Mouse (Mus musculus) hindlimb bud, embryonic 11.5 days (tissue): ENCODE measurements around the gene Trim11.

Source experiments
- DNase-seq: peaks from one replicate; pipeline ENCODE4 v3.0.0-alpha.2; 2012; ENCODE audit warnings: low read depth, low spot score; ENCODE audit errors: extremely low spot score

The Trim11 gene

DNA sequence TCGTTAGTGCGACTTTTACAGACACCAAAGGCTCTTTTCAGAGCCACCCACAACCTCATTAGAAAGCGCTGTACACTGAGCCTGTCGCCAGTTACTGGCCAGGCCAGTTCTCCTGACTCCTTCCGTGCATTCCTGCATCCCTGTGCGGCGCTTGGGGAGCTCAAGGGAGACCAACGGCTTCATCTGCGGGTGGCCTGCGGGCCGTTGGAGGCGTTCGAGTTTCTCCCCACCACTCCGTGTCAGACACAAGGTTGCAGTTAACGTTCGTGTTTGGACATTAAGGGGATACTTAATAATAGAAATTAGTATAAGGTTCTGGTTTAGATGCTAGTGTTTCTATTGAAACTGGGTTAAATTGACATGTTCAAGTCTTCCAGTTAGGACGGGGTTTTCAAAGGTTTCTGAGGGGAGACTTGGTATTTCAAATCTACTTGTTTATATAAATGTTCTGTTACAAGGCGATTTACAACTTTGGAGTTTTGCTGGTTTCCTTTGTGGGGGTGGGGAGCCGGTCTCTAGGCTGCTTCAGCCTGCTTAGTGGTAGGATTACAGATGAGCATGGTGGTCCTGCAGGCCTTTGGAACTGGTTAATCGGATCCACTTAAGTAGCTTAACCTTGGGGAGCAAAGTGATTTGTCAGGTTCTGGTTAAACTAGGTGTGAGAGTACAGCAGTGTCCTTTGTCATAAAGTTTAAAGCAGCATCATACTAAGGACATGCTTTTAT is 22.6 kb upstream of the Trim11 start:
- DNase-seq = no peak

DNA sequence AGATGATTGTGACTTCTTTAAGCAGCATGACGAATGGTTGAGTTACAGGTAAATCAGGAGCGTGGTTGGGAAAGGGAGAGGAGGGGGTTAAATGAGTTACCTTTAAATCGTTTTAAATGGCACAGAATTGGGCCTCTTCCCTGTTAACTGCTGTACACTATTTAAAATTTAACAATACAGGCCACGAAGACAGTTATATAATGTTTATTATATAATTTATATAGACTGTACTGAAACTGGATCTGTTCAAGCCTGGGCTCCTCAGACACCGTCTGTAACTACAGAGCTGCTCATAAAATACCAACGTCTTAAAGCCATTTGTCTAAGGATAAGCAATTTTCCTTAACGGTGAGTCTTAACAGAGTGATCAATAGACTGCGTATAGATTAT is 22.0 kb upstream of the Trim11 start:
- DNase-seq = no peak

DNA sequence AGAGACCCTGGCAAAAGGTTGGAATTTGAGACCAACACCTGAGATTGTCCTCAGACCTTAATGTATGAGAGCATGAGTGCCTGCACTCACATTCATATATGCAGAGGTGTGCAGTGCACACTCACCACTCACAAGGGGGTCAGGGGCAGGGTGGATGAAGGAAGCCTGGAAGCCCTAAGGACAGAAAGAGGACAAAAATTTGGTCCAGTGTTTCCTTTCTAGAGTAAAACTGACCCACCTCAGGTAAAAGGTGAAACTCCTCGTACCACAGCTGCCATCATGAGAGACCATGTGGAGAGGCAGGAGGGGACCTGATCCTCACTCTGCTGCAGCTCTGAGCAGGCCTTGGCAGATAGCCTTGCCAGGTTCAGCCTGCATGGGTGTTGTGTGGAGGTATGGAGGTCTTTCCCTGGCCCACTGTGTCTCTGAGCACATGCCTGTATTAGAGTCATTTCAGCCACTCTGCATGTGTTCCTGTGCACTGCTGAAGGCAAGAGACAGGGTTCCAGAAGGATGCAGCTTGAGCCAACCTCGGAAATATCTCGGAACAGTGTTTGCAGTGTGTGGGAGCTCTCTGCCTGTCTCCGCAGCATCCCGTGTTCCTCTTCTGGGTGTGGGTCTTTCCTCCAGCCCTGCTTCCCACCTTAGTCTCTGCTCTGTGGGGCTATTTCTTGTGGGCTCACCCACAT is 20.5 kb upstream of the Trim11 start:
- DNase-seq = no peak

DNA sequence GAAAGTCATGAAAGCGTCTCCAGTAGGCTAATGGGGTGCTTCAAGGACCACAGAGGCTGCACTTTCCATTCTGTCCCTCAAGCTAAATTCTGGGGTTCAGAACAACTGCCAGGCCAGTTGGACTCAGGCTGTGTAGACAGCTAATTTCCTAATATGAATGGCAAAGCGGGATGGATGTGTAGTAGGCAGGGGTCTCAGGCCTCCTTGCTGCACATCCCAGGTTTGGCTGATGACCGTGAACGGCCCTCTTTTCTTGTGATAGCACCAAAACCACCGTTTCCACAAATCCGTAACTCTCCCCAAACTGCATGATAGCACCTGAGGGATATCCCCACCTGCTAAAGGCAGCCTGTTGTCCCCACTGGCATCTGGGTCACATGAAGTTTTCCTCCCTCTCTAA is 19.4 kb upstream of the Trim11 start:
- no peak for DNase-seq

DNA sequence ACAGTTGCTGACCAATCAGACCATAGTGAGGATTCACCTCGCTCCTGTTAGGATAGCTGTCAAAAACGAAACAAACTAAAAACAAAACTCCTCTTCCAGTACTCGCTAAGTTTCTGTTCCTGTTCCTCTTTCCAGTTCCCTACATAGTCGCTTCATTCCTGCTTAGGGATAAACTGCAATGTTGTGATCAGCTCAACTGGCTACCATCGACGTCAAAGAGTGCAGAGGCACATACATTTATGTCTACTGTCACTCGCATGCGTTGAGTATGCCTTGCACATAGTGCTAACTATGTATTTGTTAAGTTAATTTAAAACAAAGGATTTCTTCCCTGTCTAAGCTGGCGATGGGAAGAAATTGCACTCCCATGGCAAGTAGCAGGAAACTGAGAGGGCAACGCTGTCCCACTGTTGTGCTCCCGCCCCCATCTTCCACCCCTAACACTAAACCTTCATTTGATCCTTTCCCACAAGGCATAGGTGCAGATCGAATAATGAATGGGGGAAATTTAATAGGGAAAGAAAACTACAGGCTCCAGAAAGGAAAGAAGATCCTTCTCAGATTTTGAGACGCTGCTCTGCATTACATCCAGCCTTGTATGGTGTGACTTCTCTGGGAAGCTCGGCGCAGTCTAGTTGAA is 18.6 kb upstream of the Trim11 start:
- DNase-seq = no peak

DNA sequence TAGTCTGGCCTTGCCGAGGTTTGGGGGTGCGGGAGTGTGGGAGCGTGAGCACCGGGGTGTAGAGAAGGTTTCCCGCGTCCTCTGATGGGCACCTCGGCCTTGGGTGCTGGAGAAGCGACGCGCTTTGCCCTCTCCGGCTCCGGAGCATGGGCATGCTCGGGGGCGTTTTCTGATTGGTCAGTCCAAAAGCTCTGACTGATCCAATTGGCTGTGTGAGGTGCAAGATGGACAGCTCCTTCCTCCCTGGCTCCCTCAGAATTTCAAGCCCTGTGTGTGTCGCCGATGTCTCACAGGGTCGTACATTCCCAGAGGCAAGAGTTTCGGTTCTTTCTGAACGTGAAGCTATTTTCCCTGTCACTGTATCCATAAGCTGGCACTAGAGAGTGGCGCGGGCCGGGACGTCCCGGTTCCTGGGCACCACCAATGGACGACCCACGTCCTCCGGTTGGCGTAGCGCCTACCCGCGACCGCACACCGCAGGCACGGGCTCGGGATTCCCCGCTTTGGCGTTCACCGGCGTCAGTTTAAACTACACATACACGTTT is 17.9 kb upstream of the Trim11 start:
- DNase-seq = no peak

DNA sequence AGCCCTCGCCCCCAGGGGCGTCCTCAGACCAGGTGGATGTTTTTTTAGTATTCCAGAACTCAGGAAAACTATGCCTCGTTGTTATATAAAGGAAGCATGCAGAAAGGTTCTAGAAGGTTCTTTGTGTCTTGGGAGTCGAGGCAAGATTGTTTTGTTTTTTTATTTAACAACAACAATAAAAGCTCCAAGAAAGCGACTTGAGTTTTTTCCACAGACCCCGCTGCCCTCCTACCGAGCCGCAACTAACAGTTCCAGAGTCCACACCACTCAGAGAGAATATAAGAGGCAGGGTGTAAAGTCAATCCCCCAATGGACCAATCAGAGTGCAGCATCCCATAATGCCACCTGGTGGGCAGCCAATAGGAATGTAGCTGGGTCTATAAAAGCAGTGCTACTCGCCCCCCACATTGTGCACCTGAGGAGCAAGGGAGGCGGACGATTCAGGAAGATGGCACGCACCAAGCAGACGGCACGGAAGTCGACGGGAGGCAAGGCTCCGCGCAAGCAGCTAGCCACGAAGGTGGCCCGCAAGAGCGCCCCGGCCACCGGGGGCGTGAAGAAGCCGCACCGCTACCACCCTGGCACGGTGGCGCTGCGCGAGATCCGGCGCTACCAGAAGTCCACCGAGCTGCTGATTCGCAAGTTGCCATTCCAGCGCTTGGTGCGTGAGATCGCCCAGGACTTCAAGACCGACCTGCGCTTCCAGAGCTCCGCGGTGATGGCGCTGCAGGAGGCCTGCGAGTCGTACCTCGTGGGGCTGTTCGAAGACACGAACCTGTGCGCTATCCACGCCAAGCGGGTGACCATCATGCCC is 16.3 kb upstream of the Trim11 start:
- no peak for DNase-seq

DNA sequence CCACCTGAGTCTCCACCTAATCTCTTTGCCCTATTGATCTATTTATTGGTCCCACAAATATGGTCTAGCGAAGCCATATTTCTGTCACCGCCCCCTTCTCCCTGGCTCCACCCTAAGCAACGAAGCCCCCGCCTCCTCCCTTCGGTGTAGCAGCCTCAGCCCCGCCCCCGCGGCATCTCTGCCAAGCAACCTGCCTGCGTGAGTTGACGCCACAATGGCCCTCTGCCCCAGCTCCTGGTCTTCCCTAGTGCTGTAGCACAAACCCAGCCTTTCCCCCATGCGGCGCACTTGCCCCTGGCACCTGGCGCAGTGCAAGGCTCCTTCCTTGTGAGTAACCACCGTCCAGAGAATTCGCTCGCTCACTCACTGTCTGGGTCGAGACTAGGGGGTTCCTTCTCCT is 14.3 kb upstream of the Trim11 start:
- DNase-seq = no peak

DNA sequence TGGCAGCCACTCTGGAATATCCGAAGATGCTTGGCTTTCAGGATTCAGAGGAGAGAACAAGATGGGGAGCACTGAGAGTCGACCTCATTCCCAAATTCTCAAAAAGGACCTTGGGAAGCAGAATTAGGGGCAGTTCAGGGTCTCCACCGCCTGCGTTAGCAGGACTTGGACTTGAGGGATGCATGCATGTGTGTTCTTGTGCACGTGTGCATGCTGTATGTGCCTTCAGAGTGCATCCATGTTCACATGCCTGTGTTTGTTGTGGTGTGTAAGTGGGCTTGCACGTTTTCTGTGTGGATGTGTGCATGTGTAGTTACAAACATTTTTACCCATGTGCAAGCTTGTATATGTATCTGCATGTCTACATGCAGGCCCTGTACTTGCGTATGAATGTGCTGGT is 13.7 kb upstream of the Trim11 start:
- DNase-seq = no peak

DNA sequence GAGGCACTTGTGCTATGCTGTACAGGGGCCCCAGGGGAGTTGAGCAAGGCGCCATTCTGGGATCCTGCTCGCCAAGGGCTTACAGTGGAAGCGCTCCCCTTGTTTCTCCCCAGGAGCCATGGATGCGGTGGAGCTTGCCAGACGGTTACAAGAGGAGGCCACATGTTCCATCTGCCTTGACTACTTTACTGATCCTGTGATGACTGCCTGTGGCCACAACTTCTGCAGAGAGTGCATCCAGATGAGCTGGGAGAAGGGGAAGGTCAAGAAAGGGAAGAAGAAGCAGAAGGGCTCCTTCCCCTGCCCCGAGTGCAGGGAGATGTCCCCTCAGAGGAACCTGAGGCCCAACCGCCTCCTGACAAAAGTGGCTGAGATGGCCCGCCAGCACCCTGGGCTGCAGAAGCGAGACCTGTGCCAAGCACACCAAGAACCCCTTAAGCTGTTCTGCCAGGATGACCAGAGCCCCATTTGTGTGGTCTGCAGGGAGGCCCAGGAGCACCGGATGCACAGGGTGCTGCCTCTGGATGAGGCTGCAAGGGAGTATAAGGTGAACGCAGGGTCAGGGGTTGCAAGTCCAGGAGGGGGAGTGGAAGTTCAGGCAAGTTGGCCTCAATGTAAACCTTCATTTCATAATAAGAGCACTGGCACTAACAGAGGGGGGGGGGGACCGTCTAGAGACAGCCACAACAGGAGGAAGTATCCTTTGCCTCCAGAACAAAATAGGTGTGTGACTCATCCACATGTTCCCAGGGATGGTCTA is 12.7 kb upstream of the Trim11 start:
- DNase-seq = no peak

DNA sequence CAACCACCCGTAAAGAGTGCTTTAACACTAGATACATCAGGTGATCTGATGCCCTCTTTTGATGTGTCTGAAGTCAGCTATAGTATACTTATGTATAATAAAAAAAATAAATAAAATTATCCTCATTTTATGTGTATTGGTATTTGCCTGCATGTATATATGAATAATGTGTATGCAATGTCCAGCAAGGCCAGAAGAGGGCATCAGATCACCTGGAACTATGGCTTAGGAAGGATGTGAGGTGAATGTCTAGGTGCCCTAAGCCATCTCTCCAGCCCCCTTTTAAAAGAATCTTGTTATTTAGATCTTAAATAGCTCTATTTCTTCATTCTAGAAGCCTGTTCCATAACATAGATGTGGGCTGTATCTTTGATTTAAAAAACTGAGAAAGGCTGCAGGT is 10.5 kb upstream of the Trim11 start:
- no peak for DNase-seq

DNA sequence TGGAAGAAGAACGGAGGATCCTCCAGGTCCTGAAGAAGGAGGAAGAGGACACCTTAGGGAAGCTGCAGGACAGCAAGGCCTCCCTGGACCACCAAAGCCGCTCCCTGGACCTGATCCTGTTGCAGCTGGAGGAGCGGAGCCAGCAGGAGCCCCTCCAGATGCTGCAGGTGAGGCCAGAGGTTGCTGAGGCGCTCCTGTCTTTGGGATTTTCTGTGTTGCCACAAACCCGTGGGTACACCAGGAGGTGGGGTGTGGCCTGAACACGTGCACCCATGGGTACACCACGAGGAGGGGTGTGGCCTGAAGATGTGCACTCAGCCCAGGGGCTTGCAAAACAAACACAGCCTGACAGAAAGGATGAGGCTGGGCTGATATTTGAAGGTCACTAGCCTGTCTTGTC is 9.3 kb upstream of the Trim11 start:
- no peak for DNase-seq

DNA sequence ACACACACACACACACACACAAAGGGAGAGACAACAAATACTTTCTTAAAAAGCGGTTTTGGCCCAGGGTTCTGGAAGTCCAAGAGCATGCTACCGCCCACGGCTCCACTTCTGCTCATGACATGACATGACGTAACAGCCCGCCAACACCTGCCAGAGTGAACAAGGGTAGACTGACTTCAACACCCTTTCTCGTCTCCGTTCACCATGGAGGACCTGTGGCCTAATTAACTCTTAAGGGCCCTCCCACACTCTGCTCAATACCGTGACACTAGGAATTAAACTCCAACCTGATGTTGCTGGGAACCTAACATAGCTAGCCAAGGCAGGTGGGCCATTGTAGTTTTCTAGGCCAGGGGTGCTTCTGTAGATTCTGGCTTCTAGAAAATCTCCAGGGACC is 8.9 kb upstream of the Trim11 start:
- no peak for DNase-seq

DNA sequence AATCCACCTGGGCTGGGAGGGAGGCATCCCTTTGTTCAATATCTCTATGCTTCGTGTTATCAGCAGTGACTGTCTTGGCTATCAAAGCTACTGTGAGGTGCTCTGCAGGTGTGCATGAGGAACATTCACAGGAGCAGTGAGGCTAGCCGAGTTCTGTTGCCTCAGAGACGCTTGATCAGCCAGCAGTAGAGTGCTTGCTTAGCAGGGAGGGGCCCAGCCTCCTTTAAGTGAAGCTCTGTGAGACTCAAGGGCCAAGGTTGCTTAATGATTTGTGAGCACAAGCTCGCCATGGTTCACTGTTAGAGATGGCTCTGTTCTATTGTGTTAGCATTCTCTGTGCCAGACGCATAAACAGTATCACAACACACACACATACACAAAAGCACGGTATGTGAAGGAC is 8.2 kb upstream of the Trim11 start:
- DNase-seq = no peak

DNA sequence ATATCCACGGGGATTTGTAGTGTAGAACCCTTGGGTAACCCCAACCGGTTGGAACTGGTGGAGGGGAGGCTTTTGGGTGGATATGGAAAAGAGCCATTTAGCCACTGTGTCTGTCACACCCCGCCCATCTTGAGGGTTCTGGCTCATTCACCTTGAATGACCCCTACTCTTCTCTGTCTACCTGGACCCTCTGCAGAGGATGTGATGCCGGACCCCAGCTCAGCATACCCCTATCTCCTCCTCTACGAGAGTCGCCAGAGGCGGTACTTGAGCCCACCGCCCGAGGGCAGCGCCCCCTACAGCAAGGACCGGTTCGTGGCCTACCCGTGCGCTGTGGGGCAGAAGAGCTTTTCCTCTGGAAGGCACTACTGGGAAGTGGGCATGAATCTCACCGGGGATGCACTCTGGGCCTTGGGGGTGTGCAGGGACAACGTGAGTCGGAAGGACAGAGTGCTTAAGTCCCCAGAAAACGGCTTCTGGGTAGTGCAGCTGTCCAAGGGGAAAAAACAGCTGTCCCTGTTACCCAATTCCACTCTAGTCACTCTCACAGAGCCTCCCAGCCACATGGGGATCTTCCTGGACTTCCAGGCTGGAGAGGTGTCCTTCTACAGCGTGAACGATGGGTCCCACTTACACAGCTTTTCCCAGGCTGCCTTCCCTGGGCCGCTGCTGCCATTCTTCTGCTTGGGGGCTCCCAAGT is 6.9 kb upstream of the Trim11 start:
- no peak for DNase-seq

DNA sequence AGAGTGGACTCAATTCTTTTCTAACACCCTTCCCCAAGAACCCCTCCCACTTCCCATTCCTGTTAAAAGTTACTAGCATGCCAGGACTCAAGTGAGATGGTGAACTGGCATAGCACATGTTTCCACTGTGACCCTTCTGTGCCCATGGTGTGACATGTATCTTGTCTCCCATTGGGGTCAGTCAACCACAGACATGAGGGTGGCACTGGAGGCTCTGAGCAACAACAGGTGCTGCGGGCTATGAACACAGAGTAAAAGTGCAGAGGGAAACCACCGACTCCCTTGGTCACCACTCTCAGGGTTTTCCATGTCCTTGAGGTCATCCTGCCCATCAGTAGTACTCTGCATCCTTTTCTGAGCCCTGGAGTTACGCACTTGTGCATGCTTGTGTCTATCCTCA is 6.1 kb upstream of the Trim11 start:
- DNase-seq = no peak

DNA sequence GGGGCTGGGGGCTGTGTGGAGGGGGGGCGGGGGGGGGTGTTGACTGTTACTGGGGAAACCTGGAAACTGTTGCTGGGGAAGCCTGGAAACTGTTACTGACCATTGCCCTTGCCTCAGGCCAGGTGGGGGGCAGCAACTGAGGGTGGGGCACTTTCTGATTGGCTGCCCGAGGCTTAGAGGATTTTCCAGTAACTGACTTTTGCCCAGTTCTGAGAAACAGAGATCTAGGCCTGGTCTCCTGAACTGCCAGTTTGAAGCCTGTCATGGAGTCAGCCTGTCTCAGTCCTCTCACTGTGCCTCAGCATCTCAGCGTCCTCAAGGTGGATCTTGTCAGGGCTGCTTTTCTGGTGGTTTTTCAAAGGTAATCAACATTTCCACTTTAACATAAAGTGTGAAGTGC is 3.5 kb upstream of the Trim11 start:
- DNase-seq = no peak

DNA sequence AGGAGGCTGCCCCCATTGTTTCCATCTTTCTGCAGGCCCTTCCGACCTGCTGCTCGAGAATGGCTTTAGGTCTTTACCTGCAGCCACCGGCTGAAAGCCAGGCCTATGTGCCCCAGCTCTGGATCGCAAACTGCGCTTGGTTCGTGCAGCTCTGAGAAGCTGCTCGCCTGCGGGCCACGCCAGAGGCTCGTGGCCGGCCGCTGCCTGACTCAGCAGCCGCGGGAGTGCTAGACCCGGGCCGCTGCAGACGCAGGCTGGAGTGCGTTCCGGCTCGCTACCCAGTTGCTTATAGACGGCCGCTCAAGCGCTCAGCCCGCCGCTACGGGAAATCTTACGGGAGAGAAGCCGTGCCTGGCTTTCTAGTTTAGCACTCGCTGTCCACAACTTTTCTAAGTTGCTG is 743 bp upstream of the Trim11 start:
- no peak for DNase-seq

DNA sequence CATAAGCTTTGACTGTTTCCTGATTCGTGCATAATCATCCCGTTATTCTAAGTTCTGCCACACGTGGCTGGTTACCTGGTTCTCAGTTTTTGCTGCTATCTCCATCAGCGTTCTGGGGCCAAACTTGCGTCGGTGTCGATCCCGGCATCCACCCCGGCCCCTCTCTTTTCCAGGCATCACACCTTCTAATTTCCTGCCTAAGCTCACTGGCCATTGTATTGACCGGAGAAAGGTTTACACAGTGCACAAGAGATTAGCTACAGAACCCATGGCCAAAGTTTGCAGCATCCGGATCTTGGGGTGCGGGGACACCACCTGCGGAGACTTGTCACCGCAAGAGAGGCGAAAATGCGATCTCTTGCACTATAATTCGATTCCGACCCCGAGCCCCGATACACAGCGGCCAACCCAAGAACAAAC is 276 bp upstream of the Trim11 start:
- no peak for DNase-seq

DNA sequence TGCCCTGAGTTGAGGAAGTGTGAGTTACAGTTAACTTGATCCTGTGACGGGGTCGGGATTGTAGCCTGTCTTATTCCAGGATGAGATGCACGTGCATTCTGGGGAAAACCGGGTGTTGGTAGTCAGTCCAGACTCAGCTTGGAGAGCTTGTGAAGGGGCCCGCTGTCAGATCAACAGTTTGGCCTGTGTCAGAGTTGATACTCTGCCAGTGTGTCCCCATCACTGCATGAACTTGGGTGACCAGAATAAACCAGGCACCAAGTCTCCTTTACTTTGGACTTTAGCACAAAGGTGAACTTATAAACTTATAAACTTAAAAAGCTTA is 775 bp downstream of the Trim11 start:
- no peak for DNase-seq
